Mouse (Mus musculus): ENCODE results near the gene Crybg1. TPM values are rescaled to one million over a fixed set of nuclear protein-coding genes. Genes with fewer than 3 reads are reported as not detected.

Crybg1 gene
- polyA plus RNA-seq, 1 experiment from 2014 or later, result 0.21 TPM

DNA sequence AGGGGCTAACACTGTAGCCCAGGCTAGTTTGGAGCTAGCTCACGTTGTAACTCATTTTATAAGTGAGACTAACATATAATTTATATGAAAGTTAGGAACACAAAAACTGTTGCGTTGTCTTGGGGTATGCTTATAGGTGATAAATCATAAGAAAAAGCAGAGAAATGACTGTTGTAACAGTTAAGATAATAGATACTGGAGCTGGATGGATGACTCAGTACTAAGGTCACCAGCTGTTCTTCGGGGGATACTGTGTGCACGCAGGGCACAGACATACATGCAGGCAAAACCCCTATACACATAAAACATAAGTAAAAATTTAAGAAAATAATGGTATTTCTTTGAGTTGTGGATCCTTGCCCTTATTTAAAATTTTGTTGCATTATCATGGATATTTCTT lies 130.1 kb downstream of the Crybg1 start:
- Histone ChIP-seq H3K4me3 (no peak overlapping the region), H3K36me3 (no peaks in the 10 kb centered on the region), H3K27ac (no peak overlapping the region), H3K27me3 (ENCODE audit: insufficient read depth, poor library complexity, severe bottlenecking) (no peaks in the 10 kb centered on the region), H3K4me1 (replicated peaks) (no peaks in the 10 kb centered on the region), H3K9me3 (no peaks in the 10 kb centered on the region)
- no peak for DNase-seq (ENCODE audit: low spot score)
- 94% methylated on average over 4 of the region's 4 CpGs for WGBS

DNA sequence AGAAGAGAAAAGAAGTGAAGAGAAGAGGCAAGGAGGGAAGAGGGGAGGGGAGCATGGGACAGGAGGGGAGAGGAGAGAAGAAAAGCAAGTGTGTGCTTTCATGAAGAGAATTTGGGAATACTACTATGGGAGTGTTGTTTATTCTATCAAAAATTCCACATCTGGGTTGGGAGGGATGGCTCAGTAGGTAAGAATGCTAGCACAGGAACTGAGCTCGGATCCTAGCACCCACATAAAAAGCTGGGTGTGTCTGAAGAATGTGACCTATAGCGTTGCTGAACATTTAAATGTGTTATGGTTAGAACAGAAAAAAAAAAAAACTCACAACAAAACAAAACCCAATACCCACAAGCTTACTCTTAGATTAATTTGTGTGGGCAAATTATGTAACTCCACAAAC lies 133.0 kb downstream of the Crybg1 start:
- 81% methylated on average over 2 of the region's 2 CpGs for WGBS
- DNase-seq (ENCODE audit: low spot score), result no peak
- no peaks in the 10 kb centered on the region for H3K9me3 ChIP-seq
- no peak overlapping the region for H3K27ac ChIP-seq
- no peaks in the 10 kb centered on the region for H3K4me1 ChIP-seq (replicated peaks)
- no peaks in the 10 kb centered on the region for H3K36me3 ChIP-seq
- H3K27me3 ChIP-seq (ENCODE audit: insufficient read depth, poor library complexity, severe bottlenecking), result no peaks in the 10 kb centered on the region
- no peak overlapping the region for H3K4me3 ChIP-seq

DNA sequence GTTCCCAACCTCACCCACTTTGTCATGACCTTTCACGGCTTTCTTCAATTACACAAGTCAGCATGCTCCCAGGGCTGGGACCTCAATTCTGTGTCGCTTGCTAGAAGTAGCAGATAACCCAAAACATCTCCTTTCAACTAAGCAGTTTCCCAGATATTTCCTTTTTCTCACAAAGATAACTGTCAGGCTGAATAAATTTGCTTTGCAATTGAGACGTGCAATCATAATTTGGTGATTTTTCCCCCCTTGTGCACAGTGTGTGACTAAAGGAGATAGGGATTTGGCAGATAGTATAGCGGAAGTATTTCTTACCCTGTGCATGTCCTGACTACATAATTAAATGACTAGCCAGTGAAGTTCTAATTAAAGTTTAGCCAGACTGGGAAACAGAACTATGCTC lies 134.8 kb downstream of the Crybg1 start:
- Histone ChIP-seq H3K9me3 (no peaks in the 10 kb centered on the region), H3K4me3 (no peak overlapping the region), H3K4me1 (replicated peaks) (no peaks in the 10 kb centered on the region), H3K36me3 (no peaks in the 10 kb centered on the region), H3K27me3 (ENCODE audit: insufficient read depth, poor library complexity, severe bottlenecking) (peaks cover 5% of the 10 kb centered on the region), H3K27ac (no peak overlapping the region)
- WGBS, result 77% methylated on average over 4 of the region's 4 CpGs
- DNase-seq (ENCODE audit: low spot score), result no peak

DNA sequence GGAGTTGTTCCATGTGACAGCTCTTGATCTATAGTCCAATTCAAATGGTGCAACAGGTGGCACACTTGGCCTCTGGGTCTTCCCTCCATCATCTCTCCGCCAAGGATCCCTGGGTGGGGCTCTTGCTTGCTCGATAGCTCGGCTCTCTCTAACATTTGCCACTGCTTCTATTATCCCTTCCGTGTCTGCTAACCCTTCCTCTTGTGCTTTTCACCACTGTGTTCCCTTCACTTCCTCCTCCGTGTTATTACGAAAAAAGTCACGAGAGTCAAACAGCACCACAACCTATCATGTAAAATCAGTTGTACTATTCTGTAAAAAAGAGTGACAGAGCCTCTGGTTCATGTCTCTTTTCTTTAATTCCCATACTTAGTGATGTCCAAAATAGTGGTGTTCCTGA lies 137.2 kb downstream of the Crybg1 start:
- WGBS, result 87% methylated on average over 7 of the region's 7 CpGs
- Histone ChIP-seq H3K9me3 (no peaks in the 10 kb centered on the region), H3K36me3 (no peaks in the 10 kb centered on the region), H3K27ac (no peak overlapping the region), H3K27me3 (ENCODE audit: insufficient read depth, poor library complexity, severe bottlenecking) (peaks cover 24% of the 10 kb centered on the region), H3K4me1 (replicated peaks) (peaks cover under 1% of the 10 kb centered on the region; the same call in 1 of the 2 replicates), H3K4me3 (no peak overlapping the region)
- DNase-seq (ENCODE audit: low spot score), result no peak

DNA sequence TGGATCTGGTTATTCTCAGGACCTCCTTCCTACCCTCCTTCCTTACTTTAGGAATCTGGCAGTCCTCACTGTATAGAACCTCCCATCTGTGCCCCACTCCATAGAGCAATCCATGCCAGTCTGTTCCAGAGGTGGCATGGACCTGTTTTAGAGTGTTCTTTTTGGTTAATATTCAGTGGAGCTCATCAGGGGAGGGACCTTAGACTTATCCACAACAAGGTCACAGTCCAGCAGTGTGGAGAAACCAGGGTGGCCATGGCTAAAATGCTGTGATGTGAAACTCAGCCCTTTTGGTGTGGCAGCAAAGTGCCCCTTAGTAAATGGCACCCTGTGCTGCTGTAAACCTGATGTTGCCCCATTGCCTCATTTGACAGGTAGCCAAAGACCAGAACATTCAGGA lies 139.8 kb downstream of the Crybg1 start:
- Histone ChIP-seq H3K36me3 (no peaks in the 10 kb centered on the region), H3K27me3 (ENCODE audit: insufficient read depth, poor library complexity, severe bottlenecking) (peaks cover 50% of the 10 kb centered on the region), H3K27ac (no peak overlapping the region), H3K4me3 (no peak overlapping the region), H3K9me3 (no peaks in the 10 kb centered on the region), H3K4me1 (replicated peaks) (peaks cover 18% of the 10 kb centered on the region)
- no peak for DNase-seq (ENCODE audit: low spot score)

DNA sequence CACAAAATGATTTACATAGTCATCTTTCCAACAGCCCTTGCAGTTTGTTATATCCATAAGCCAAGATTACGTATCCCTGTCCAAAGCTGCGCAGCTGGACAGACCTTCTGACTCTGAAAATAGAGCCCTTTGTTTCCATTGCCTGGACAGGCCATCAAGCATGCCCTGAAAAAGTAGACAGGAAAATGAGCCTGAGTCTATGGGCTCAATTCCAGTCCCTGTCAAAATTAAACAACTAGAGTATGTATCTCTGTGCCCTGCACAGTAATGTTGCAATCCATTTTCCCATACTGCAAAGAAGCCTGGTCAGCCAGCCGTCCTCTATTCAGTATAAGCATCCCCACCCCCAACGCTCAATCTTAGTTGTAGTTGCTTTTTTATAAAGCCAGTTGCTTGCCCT lies 141.8 kb downstream of the Crybg1 start:
- Histone ChIP-seq H3K27ac (no peak overlapping the region), H3K9me3 (no peaks in the 10 kb centered on the region), H3K4me1 (replicated peaks) (peaks cover 33% of the 10 kb centered on the region), H3K4me3 (no peak overlapping the region), H3K27me3 (ENCODE audit: insufficient read depth, poor library complexity, severe bottlenecking) (peaks cover 70% of the 10 kb centered on the region), H3K36me3 (no peaks in the 10 kb centered on the region)
- DNase-seq (ENCODE audit: low spot score), result no peak
- WGBS, result 79% methylated on average over 4 of the region's 4 CpGs

DNA sequence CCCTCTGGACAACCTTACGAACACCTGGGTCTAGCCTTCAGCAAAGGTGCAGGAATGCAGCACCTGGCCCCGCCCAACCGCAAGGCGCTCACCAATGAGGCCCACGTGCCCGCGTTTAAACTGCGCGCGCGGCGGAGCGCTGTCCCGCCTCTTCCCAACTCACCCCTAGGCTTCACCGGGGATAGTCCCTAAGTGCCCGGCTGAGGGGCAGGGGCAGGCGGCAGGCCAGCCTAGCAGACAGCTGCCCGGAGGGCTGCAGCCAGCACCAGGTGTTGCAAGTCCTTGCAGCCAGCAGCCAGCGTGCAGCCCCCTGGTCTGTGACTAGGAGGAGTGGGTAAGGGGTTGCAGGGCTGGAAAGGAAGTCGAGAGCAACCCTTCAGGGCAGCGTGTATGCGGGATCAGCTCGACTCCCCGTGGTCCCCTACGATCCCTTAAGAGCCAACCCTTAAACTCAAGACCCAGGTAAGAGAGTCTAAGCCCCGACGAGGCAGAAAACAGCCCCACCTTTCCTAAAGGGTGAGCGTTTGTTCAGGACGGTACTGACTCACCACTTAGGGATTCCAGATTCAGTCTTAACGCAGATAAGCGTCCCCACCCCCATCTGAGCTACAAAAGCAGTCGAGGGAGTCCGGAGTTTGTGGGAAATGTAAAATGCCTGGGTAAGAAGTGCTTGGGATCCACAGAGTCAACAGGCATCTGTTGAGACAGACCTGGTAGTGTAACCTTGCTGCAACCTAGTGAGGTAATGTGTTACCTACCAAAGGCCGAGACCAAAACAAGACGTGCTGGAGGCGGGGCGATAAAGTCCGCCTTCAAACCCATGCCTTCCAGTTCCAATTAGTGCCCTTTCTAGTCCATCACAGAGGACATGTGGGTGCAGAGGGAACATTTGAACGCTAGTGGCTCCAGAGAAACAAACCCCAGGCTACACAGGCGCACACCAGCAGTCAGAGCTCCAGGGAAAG lies 142.7 kb downstream of the Crybg1 start:
- WGBS, result 1% methylated on average over 40 of the region's 40 CpGs
- peaks cover 79% of the 10 kb centered on the region for H3K27me3 ChIP-seq (ENCODE audit: insufficient read depth, poor library complexity, severe bottlenecking)
- H3K4me3 ChIP-seq, result peak overlapping the region; percentile 49
- DNase-seq (ENCODE audit: low spot score), result peak; percentile 47
- H3K9me3 ChIP-seq, result no peaks in the 10 kb centered on the region
- H3K4me1 ChIP-seq (replicated peaks), result peaks cover 33% of the 10 kb centered on the region
- H3K27ac ChIP-seq, result 0 out of 2 replicates have a peak overlapping the region, but pooled peaks have one; percentile 16
- no peaks in the 10 kb centered on the region for H3K36me3 ChIP-seq

DNA sequence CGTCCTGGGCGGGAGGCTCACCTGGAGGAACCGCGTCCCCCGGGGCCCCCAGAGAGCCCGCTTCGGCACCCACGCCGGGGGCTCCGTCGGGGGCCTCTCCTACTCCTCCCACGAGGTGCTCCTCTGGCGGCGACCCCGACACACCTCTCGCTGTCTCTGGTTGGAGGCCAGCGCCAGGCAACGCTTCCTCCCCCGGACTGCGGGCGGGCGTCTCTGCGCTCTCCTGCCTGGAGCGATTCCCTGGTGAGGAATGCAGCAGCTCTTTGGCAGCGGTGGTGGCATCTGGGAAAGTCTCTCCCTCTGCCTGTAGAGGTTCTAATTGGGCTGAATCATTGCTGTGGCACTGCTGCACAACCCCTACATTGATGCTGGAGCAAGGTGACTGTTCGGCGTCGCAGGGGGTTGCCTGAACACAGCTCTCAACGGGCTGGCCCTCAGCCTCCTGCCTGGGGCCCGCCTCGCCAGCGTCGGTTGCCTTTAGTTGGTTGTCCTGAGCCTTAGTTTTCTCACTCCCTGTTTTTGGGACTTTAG lies 144.4 kb downstream of the Crybg1 start:
- peak; percentile 52 for DNase-seq (ENCODE audit: low spot score)
- peaks cover 33% of the 10 kb centered on the region for H3K4me1 ChIP-seq (replicated peaks)
- peaks cover 81% of the 10 kb centered on the region for H3K27me3 ChIP-seq (ENCODE audit: insufficient read depth, poor library complexity, severe bottlenecking)
- WGBS, result 1% methylated on average over 33 of the region's 33 CpGs
- H3K9me3 ChIP-seq, result no peaks in the 10 kb centered on the region
- H3K27ac ChIP-seq, result no peak overlapping the region
- H3K4me3 ChIP-seq, result peak overlapping the region; percentile 55
- H3K36me3 ChIP-seq, result no peaks in the 10 kb centered on the region

DNA sequence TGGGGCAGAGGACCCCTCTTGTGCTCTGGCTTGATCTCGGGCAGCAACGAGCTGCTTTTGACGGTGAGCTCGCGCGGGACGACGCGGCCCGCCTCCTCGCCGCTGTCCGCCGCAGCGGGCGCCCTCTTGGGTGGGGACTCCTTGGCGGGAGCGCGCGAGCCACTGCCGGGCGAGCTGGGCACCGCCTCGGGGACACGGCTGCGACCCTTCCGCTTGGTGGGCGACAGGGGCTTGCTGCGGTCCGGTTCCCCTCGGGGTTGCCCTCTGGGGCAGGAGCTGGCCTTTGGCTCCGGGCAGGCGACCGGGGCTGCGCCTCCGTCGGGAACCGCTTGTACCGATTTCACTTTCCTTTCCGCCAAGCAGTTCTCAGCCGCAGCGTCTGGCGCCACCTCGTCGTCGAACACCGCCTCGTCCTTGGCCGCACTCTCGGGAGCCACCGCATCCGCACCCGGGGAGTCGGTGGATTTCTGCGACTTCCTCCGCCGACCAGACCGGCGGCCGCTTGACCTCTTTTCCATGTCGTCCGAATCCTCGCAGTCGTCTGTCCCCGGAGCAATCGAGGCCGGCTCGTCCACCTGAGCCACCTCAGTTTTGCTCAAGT lies 145.0 kb downstream of the Crybg1 start:
- H3K27me3 ChIP-seq (ENCODE audit: insufficient read depth, poor library complexity, severe bottlenecking), result peaks cover 79% of the 10 kb centered on the region
- peak; percentile 61 for DNase-seq (ENCODE audit: low spot score)
- WGBS, result under 1% methylated on average over 68 of the region's 68 CpGs

DNA sequence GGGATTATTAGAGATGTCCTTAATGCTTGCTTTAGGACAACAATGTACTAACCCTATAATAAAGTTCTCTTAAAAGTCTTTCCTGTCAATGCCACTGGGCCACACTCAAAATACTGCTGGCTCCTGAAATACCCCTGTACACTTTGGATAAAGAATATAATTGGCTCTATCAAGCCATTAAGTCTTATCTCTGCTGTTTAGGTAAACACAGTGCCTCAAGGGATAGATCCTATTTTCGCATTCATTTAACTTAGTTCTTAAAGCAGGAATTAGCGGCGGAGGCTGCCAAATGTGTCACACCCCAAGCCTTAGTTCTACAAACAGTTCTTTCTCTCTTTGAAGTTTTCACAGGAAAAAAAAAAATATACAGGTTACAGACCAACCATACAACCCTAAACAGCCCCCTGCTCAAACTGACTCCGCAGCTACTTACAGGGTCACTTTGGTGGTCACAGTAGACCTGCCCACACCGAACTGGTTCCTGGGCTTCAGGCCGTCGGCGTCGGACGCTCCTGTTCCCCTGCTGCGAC lies 145.6 kb downstream of the Crybg1 start:
- H3K36me3 ChIP-seq, result no peaks in the 10 kb centered on the region
- DNase-seq (ENCODE audit: low spot score), result no peak
- H3K4me1 ChIP-seq (replicated peaks), result peaks cover 33% of the 10 kb centered on the region
- no peaks in the 10 kb centered on the region for H3K9me3 ChIP-seq
- H3K27me3 ChIP-seq (ENCODE audit: insufficient read depth, poor library complexity, severe bottlenecking), result peaks cover 84% of the 10 kb centered on the region
- H3K27ac ChIP-seq, result peak overlapping the region; percentile 53; the same call in 1 of the 2 replicates
- peak overlapping the region; percentile 55 for H3K4me3 ChIP-seq
- WGBS, result 3% methylated on average over 11 of the region's 11 CpGs

More for the DNA sequence above, 145.0 kb downstream of the Crybg1 start:
- H3K4me3 ChIP-seq, result peak overlapping the region; percentile 55
- H3K4me1 ChIP-seq (replicated peaks), result peaks cover 33% of the 10 kb centered on the region
- peak overlapping the region; percentile 53; the same call in 1 of the 2 replicates for H3K27ac ChIP-seq
- no peaks in the 10 kb centered on the region for H3K9me3 ChIP-seq
- H3K36me3 ChIP-seq, result no peaks in the 10 kb centered on the region

DNA sequence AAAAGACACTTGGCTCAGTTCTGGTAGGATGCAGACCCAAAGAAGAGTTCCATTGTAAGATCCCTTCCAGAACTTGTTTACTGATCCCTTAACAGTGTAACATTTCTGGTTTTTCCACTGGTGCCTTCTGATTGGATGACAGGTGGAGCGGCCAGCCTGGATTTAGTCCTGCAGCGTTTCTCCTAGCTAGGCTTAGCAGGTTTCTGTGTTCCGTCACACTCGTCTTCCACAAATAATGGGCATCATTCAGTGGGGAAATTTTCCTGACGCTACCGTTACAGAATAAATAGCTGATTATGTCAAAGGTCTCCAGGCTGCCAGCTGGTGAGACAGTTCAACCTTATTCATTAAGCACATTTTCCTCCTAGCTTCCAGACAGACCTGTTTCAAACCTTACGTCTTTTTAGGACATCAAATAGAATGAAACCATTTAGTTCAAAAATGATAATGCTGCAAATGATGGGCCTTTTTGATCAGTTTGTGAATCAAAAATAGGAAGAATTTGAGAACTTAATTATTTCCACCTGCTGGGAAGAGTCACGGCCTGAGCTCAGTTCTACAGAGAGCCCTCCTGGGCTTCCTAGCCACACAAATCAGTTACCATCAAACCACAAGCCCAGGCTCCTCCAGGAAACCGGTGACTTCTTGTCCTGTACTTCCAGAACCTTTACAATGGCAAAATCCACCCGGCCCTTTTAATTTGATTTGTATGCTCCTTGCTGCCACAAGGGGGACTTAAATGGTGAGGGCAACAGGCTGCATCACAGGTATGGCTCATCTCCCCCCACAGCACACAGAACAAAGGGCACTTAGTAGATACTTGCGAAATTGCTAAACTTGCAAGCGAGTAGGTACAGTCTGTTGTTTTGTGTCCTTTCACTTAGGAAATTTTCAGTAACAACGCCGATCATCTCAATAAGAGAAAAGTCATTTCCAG lies 146.4 kb downstream of the Crybg1 start:
- peaks cover 79% of the 10 kb centered on the region for H3K27me3 ChIP-seq (ENCODE audit: insufficient read depth, poor library complexity, severe bottlenecking)
- no peak overlapping the region for H3K27ac ChIP-seq
- H3K9me3 ChIP-seq, result no peaks in the 10 kb centered on the region
- WGBS, result 18% methylated on average over 14 of the region's 14 CpGs
- no peaks in the 10 kb centered on the region for H3K36me3 ChIP-seq
- no peak overlapping the region for H3K4me3 ChIP-seq
- peaks cover 33% of the 10 kb centered on the region for H3K4me1 ChIP-seq (replicated peaks)
- DNase-seq (ENCODE audit: low spot score), result peak; percentile 34

All from hindbrain, embryonic 10.5 days (tissue).